Mouse (Mus musculus) kidney, postnatal 25 days (tissue): Measurements from ENCODE around the gene Pcmt1.
"Not testable (repeated sequence)": the region's sequence is repeated elsewhere in the genome, so short reads cannot be mapped to it uniquely, and the experiment has no call there.

Source experiments
- DNase-seq, 2 experiments: peaks; one replicate each; pipeline ENCODE4 v3.0.0; 2021; ENCODE audit warnings: mixed read lengths in 2 of 2

Gene Pcmt1

DNA sequence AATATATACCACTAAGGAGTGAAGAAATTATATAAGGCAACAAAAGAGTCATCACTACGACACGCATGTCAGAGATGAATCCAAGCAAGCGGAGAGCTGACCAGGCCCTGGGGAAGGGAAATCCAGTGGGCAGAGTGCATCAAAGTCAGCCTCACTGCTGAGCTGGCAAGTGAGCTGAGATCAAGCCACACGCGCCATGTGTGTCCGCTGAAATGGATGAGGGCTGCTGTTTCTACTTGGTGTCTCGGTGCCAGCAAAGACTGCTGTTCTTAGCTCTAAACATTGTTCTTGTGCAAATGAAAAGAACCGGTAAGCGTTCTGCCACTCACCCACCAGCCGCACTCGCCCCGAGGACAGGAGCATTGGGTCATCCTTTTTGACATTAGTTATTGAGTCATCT lies 40.6 kb downstream of the Pcmt1 start:
- no peak for DNase-seq

DNA sequence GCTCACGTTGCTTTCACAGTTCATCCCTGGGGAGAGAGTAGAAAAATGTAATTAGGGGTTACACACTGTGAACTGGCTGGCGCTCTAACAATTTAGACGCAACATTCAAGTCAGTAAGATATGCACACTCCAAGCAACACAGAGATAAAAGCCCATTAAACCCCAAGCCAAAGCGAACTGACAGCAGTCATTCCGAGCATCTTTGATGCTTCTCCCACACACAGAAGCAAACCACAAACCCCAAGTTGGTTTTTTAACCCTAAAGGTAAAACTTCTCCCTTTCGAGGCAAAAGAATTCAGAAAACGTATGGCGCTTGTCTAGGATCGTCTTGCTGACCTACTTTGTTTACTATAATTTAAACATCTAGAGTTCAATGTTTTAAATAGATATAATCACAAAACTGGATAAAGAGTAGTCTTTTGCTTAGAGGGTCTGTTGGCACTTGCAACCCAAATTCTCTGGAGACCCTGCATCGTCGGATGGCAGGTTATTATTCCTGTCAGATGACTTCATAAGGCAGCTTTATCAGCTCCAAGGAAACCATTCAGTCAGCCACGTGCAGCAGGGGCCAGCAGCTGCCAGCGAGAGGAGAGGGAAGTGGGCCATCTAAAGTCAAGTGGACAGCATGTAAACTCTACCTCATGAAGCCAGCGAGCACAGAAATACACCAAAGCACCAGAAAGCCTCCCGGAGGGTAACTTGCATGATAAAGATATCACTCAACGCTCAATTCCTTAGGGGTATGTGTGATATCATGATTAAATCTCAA lies 49.8 kb downstream of the Pcmt1 start:
- no peak for DNase-seq

DNA sequence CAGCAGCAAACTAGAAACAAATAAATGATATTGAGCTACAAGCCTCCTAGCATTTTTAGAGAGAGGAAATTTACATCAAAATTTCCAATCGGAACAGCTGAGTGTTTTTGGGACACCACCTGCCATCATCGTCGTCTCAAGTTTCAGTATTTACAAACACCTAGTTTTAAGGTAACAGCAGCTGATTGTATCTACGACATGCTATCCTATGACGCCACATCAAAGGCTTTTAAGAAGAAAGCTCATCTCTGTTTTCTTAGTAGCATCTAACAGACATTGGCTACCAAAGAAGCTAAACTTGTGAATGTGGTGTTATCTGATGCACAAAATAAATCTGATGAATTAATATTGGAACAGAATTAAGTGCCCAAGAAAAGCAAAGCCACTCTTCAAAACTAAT lies 50.6 kb downstream of the Pcmt1 start:
- DNase-seq = no peak

DNA sequence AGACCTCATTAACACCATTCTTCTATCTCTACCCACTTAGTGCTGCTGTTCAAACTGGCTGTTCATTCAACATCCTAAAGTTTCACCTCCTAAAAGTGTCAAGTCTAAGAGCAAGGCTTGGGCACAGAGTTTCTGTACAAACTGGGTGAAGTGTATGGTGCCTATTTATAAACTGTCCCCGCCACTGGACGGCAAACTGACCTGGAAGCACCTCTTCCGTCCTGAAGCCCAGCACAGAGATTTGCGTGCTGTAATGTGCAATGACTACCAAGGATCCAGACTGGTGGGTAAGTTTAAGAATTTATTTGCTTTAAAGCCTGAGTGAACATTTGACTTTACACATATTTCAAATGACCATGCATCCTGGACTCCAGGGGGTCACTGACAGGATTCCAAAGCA lies 51.8 kb downstream of the Pcmt1 start:
- DNase-seq = no peak

DNA sequence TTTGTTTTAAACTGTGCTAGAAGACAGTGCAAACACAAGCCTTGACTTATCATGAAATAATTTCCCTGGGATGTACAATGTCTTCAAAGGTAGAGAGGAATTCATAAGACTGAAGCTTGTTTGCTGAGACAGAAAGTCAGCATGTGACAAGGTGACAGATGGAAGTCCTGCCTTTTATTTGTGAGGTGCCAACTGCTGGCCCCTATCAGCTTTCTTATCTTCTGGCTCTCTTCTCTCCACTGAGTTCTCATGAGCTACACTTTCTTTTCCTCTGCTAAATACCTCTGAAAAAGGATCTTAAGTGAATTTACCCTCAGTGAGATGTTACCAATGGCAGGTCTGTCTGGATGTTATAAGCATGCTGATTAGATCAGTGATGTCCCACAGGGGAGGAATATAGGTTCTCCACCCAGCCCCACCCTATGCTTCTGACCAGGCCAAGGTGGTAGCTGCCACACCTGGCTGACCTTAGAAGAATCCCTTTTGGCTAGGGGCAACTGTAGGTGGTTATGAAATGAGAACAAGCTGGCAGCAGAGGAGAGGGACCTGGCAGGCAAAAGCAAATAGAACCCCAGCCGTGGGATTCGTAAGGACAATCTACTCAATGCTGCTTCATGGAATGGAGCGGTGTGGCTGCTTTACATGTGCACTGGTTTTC lies 56.9 kb downstream of the Pcmt1 start:
- no peak for DNase-seq

DNA sequence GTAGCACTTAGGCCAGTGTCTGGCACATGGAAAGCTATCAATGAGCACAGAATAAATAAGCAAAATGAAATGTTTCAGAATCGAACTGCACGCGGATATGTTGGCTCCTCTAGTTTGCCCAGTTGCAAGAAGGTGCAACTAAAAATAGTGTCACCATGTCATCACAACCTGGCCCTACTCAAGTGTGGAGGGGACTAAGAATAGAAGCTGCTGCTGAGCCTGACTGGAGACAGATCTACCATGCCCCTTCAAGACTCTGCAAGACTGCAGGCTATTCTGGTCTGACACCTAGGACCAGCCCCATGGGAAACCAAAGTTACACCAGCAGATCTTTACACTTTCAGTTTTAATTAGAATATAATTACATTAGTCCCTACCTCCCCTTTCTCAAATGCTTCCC lies 58.6 kb downstream of the Pcmt1 start:
- DNase-seq = no peak

DNA sequence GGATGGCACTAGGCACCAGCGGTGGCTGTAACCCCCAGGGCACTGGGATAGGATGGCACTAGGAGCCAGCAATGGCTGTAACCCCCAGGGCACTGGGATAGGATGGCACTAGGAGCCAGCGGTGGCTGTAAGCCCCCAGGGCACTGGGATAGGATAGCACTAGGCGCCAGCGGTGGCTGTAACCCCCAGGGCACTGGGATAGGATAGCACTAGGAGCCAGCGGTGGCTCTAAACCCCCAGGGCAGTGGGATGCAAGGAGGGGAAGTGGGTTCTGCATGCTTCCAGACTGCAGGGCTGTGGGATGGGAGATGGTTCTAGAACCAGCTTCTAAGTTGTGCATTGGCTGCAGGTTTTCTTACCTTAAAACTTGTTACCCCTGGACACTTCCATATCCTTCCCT lies 60.2 kb downstream of the Pcmt1 start:
- no peak for DNase-seq

DNA sequence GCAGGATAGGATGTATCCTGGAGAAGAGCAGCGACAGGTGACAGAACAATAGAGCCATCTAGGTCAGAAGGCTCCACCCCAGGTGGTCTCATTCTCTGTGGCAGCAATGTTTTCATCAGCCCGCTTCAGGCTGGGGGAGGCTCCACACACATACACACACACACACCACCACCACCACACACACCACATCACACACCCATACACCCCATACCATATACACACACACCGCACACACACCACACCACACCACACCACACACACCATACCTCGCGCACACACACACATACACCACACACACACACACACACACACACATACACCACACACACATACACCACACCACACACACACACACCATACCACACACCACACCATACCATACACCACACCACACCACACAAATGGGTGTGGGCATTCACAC lies 61.1 kb downstream of the Pcmt1 start:
- DNase-seq = no peak

DNA sequence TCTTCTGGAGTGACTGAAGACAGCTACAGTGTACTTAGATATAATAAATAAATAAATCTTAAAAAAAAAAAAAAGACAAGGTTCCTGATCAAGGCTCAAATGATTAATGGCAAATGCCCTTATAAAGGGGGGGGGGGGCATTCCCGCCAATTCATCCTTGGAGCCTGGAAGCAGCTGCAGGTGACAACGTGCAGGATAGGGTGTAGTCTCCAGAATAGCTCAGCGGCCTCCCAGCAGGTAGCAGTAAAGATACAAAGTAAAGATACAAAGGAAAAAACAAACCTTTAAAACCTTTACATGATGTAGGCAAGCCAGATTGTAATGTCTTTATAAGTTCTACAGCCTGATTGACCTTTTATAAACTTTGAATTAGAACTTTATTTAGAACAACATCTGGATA lies 63.4 kb downstream of the Pcmt1 start:
- DNase-seq = not testable (repeated sequence)

DNA sequence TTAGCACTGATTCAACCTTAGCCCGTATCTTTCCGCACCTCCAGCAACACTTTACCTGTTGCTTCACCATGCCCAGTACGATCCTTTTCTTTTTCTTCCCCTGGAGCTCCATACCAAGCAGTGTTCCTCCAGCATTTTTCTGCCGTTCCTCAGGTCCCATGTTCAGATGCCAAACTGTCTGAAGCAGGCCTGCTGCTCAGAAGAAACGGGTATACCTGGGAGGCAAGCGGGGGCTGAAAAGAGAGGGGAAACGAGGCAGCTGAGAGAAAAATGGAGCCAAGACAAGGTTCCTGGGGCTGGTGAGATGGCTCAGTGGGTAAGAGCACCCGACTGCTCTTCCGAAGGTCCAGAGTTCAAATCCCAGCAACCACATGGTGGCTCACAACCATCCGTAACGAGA lies 63.8 kb downstream of the Pcmt1 start:
- not testable (repeated sequence) for DNase-seq

DNA sequence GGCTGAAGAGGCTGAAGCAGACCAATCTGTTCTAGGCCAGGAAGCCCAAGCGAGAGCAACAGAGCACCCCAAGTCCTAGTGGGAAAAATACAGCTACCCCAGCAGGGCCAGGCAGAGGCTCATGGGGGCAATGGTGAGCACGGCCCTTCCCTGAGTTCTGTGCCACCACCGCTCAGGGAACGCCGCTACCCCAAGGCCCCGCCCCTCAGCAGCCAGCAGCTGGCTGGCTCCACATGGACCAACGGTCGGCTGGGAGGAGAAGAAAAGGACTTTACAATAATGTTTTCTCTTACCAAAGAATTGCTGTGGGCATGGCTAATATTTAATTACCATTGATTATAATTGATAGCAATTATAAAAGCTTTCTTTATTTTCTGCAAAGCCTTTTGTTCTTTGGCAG lies 66.1 kb downstream of the Pcmt1 start:
- DNase-seq = no peak

DNA sequence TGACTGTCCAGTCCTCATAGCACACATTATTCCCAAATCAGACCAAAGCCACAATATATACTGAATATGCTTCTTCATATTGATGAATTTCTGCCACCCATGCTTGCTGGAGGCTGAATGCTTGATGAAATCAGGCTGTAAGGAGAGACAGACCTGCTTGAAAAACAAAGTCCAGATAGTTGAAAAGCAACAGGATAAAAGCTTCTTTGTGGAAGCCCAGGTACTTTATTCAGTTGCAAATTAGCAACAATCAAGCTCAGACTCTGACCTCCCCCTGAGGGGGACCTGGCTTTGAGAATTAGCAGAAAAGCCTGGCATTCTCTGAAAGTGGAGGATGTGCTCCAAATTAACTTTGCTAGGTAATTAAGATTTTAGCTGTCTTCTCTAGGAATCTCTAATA lies 68.7 kb downstream of the Pcmt1 start:
- DNase-seq = not testable (repeated sequence)

DNA sequence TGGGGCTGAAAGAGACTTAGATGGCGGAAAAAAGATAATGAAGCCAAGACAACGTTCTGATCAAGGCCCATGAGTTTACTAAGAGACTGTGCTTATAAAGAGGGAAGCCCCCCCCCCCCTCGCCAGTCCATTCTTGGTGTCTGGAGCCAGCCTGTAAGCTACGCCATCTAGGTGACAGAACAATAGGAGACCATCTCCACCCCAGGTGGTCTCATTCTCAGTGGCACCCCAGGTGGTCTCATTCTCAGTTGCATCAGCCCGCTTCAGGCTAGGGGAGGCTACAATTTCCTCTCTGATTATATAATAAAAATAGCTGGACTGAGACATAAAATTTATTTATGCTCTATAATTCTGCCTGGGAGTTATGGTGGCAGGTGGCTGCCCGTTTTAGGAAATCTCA lies 69.3 kb downstream of the Pcmt1 start:
- no peak for DNase-seq

DNA sequence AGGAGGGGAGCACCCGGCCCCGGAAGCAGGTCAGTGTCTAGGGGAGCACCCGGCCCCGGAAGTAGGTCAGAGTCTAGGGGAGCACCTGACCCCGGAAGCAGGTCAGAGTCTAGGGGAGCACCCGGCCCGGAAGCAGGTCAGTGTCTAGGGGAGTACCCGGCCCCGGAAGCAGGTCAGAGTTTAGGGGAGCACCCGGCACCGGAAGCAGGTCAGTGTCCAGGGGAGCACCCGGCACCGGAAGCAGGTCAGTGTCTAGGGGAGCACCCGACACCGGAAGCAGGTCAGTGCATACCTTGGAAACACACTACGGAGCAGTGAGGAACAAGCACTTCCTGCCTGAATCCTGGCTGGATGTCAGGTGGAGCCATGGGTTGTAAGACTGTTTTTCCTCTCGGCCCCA lies 72.3 kb downstream of the Pcmt1 start:
- no peak for DNase-seq

DNA sequence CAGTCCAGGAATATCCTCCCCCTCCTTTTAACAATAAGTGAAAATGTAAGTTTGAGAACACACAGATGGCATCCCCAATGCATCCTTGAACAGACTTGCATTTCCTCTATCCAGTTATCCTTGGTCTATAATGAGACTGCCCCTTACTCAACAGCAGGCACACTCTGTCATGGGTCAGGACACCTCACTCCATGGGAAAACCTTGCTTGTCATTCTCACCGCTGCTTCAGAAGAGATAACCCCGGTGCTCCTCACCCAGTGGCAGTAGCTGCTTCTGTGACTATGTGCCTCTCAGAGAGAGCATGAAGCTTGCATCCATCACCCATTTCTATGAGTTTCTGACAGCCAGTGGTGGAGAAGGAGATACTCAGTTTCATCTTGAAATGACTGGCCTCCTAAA lies 74.5 kb downstream of the Pcmt1 start:
- no peak for DNase-seq

DNA sequence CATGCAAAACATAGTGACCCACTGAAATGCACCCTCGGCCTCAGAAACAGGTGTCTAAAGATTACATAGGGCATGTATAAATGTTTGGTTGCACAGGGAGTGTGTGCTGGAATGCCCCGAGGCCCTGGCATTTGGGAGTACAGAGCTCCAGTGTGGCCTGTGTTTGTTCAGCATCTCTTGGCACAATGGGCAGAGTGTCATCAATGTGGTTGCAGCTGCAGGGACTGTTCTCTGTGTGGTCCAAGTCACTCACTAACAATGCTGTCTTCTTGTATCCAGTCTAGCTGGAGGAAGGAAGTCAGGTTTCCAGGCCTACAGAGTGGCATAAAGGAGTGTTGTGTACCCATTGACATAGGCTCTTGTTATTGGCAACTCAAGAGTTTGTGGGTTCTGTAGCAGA lies 75.8 kb downstream of the Pcmt1 start:
- no peak for DNase-seq

DNA sequence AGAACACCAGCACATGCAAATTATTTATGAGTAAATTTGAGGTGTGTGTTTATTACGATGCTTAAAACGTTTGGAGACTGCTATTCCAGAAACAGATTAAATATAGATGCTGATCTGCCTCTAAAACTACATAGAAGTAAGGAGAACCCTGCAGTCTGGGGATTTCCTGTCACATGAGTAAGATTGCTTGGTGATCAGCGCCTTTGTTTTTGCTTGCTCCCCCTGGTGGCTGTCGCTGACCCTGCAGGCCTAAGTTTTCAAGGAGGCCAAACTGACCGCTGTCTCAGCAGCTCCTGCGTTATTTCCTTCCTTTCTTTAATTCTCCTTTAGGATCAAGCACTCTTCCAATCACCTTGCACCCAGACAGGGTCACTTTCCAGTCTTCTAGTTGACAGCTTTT lies 80.3 kb downstream of the Pcmt1 start:
- peak; percentile 68 to 84 for DNase-seq

DNA sequence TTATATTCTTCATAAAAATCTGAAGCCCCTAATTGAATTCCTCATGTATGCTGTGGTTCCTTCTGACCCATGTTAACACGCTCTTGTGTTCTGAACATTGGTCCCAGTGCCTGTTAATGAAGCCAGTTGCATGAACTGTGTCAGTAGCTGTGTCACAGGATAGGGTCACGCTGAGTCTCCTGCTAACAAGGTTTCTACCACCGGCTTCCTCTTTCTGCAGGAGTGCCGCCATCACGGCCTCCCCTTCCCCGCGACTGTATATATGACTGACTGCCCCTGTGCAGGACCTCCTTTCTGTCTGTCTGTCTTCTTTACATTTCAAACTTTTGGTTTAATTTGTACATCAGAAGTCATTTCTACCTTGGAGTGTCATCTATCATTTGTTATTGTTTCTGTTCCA lies 82.8 kb downstream of the Pcmt1 start:
- DNase-seq = no peak

DNA sequence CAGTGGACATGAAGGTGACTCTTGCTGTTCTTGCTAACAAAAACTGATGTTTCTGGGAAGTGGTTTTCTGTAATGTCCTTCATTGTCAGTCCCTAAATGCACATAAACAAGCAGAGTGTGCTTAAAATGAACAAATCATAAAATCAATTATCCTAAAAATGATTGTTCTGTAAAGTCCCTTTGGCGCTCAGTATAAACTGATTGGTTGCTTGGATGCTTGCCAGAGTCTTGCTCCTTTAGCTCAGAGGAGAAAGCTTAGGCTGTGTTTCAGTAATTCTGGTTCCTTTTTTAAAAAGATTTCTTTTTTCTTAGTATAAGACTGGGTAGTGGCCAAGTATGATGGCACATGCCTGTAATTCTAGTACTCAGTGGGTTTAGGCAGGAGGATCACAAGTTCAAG lies 84.7 kb downstream of the Pcmt1 start:
- DNase-seq = no peak

DNA sequence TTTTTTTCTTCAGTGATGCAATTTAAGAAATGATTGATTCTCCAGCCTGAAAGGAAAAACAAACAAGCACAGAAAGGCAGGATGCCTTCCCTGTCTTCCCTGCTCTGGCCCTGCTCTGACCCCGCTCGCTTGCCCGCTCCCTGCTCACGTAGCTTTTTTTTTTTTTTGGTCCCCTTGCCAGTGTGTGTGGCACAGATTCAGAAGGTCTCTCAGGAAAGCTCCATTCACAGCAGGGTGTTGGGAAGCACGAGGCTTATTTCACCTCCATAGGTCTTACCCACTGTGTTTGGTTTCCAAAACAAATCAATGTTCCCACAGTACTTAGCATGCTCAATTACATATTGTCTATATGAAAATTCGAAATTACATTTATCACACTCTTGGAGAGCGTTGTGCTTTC lies 86.1 kb downstream of the Pcmt1 start:
- DNase-seq = no peak

DNA sequence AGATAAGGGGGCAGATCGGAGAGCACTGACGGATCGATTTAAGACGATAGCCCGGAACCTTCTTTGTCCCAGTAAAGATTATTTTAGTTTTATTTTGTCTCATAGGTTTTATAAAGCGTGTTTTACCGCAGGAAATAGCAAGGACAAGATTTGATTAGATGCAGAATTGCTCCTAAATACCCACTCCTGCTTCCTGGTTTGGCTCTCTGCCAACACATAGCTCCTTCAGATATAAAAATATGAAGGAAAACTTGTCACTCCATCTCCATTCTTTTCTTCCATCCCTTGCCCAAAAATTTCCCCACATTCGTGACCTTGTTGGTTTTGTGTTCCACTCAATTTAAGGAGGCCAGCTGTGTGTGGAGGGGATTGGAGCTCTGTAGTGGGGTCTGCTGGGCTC lies 90.1 kb downstream of the Pcmt1 start:
- DNase-seq = no peak

DNA sequence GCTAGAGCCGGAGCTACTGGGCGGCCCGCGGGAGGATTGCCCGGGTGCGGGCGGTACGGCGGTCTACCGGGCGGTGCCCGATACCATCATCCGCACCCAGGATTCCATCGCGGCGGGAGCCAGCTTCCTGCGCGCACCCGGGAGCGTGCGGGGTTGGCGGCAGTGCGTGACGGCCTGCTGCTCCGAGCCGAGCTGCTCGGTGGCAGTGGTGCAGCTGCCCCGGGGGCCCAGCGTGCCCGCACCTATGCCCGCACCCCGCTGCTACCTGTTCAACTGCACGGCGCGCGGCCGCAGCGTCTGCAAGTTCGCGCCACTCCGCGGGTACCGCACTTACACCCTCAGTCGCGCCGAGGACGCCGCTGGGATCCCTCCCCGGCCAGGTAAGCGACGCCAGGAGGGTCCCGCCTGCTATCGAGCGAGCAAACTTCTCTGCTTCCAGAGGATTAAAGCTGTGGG lies 90.7 kb downstream of the Pcmt1 start:
- DNase-seq = peak in 1 of 2 experiments; percentile 5

DNA sequence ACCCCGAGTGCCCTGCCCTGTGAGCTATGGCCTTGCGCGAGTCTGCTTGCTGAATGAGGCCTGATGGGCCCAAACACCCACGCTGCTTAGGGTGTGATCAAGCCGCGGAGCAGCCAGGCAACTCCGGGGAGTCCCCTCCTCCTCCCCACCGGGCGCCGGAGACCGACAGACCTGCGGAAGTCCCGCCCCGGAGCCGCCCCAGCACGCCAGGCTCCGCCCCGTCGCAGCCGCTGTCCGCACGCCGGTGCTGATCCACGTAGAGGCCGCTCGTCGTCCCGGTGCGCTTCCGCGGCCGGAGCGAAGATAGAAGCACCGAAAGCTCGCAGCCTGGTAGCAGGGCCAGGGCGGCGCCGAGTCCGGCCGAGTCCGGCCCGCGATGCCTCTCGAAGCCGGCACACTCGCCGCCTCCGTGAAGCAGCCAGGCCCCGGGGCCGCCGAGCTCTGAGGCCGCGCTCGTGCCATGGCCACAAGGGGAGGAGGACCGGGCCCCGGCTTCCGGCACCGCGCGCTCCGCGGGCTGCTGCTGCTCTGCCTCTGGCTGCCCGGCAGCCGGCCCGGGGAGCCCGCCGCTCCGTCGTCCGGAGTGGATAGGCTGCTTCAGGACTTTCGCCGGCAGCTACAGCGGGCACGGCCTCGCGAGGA lies 91.2 kb downstream of the Pcmt1 start, which contains the start of gene Lrp11:
Gene Lrp11 (plus strand): TSS at position 209 of the 642 bp plus-strand sequence.
- peak; percentile 93 to 94 for DNase-seq

DNA sequence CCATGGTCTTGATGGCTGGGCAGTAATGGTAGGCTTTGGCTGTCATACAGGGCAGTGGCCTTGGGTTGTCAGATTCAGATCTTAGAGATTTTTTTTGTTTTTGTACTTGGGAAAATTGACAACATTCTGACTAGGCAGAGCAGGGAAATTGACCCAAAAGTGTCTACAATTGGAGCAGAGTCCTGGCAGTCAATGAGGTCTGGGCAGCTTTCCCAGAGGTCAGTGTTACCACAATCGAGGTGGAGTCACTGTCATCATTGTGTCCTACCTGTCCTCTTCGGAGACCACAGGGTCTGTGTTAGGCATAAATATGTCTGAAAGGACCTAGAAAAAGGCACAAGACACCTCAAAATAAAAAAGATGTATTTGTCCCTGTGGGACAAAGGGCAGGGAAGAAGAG lies 94.2 kb downstream of the Pcmt1 start:
- no peak for DNase-seq
